Mouse (Mus musculus) myocyte (in vitro differentiated cells): ENCODE measurements around the gene Six3. TPM values are rescaled to one million over a fixed set of nuclear protein-coding genes. Genes with fewer than 3 reads are reported as not detected.

Experiments used
- H3K27me3 ChIP-seq: one replicate; pipeline ENCODE4 v1.6.1; 2011; ENCODE audit not compliant: control insufficient read depth, insufficient read depth, insufficient read length
- H3K36me3 ChIP-seq: one replicate; pipeline ENCODE4 v1.6.1; 2011; ENCODE audit not compliant: control insufficient read depth, insufficient read depth
- H3K4me2 ChIP-seq: one replicate; pipeline ENCODE4 v1.6.1; 2011; ENCODE audit warnings: low read depth, control low read depth
- H3K4me3 ChIP-seq: one replicate; pipeline ENCODE4 v1.5.1; 2011; ENCODE audit warnings: mild to moderate bottlenecking, control low read depth, moderate library complexity
- H3K79me2 ChIP-seq: one replicate; pipeline ENCODE4 v1.6.1; 2011; ENCODE audit not compliant: control insufficient read depth, insufficient read depth
- H3ac ChIP-seq: one replicate; pipeline ENCODE4 v1.6.1; 2011; ENCODE audit not compliant: control insufficient read depth, insufficient read length
- CEBPB ChIP-seq: IDR thresholded peaks from 2 replicates; pipeline ENCODE4 v1.6.1; 2011; ENCODE audit warnings: mild to moderate bottlenecking, moderate library complexity; ENCODE audit not compliant: poor library complexity, insufficient read depth, severe bottlenecking
- E2F4 ChIP-seq: IDR thresholded peaks from one replicate; pipeline ENCODE4 v1.6.1; 2011; ENCODE audit warnings: mild to moderate bottlenecking, control low read depth, moderate library complexity; ENCODE audit not compliant: insufficient read depth
- MAX ChIP-seq: IDR thresholded peaks from one replicate; pipeline ENCODE4 v1.6.1; 2011; ENCODE audit warnings: low read depth, mild to moderate bottlenecking, control low read depth
- MYOD1 ChIP-seq, 3 experiments: IDR thresholded peaks; one replicate each; pipeline ENCODE4 v1.6.1; 2011; ENCODE audit warnings: control low read depth in 2 of 3, low read depth in 2 of 3, mild to moderate bottlenecking in 2 of 3, moderate library complexity in 1 of 3; ENCODE audit not compliant: insufficient read length in 2 of 3, control insufficient read depth in 1 of 3
- MYOG ChIP-seq, 3 experiments: IDR thresholded peaks; one replicate each; pipeline ENCODE4 v1.6.1; 2011; ENCODE audit warnings: control low read depth in 2 of 3, low read depth in 2 of 3, mild to moderate bottlenecking in 2 of 3; ENCODE audit not compliant: insufficient read length in 2 of 3, control insufficient read depth in 1 of 3, insufficient read depth in 1 of 3
- POLR2A ChIP-seq: IDR thresholded peaks from one replicate; pipeline ENCODE4 v1.6.1; 2011; ENCODE audit warnings: low read depth, mild to moderate bottlenecking, control low read depth, moderate library complexity; ENCODE audit not compliant: insufficient read length
- POLR2AphosphoS2 ChIP-seq: IDR thresholded peaks from one replicate; pipeline ENCODE4 v1.6.1; 2011; ENCODE audit warnings: low read depth, control low read depth; ENCODE audit not compliant: insufficient read length
- REST ChIP-seq: IDR thresholded peaks from one replicate; pipeline ENCODE4 v1.6.1; 2011; ENCODE audit warnings: mild to moderate bottlenecking, control low read depth, moderate library complexity; ENCODE audit not compliant: insufficient read depth, insufficient read length
- SRF ChIP-seq: IDR thresholded peaks from one replicate; pipeline ENCODE4 v1.6.1; 2011; ENCODE audit warnings: low read depth; ENCODE audit not compliant: control insufficient read depth, insufficient read length
- TCF12 ChIP-seq: IDR thresholded peaks from one replicate; pipeline ENCODE4 v1.6.1; 2011; ENCODE audit warnings: mild to moderate bottlenecking, control low read depth; ENCODE audit not compliant: poor library complexity, insufficient read depth, severe bottlenecking
- TCF3 ChIP-seq: IDR thresholded peaks from one replicate; pipeline ENCODE4 v1.6.1; 2011; ENCODE audit warnings: low read depth, control low read depth; ENCODE audit not compliant: insufficient read length
- USF1 ChIP-seq: IDR thresholded peaks from one replicate; pipeline ENCODE4 v1.6.1; 2011; ENCODE audit warnings: low read depth, mild to moderate bottlenecking, control low read depth, moderate library complexity
- polyA plus RNA-seq: library from polyadenylated mRNA; unstranded; fragments of >200 nt; fragmentation: generic; extraction: Trizol; gene quantifications from one replicate; pipeline ENCODE4 v1.2.1, GENCODE M21; 2012; ENCODE audit warnings: missing spikeins

Six3 gene
- polyA plus RNA-seq, 1 experiment, result not detected

- Histone ChIP-seq H3K79me2 (no peaks in the 10 kb centered on the region), H3K4me2 (no peak overlapping the region), H3K27me3 (peaks cover 60% of the 10 kb centered on the region), H3ac (no peak overlapping the region), H3K4me3 (no peak overlapping the region), H3K36me3 (no peaks in the 10 kb centered on the region)
- TF ChIP-seq MAX (no peak), MYOD1 (IDR thresholded peaks at IDR 0.05; ENCODE audit: control insufficient read depth in 1 of 3, insufficient read length in 2 of 3, low read depth in 2 of 3) (no peak), POLR2A (no peak), CEBPB (no peak), POLR2AphosphoS2 (no peak), REST (no peak), USF1 (no peak), E2F4 (no peak), TCF3 (no peak), SRF (no peak)
These were observed 1.4 kb downstream of the Six3 start for GRCm38 (mm10) chr17:85614722-85615331.

GRCm38 (mm10) chr17:85615586-85615985 is 2.2 kb downstream of the Six3 start:
- Histone ChIP-seq H3ac (no peak overlapping the region), H3K4me3 (no peak overlapping the region), H3K79me2 (no peaks in the 10 kb centered on the region), H3K36me3 (no peaks in the 10 kb centered on the region), H3K4me2 (no peak overlapping the region), H3K27me3 (peaks cover 68% of the 10 kb centered on the region)
- TF ChIP-seq TCF12 (no peak), POLR2AphosphoS2 (no peak), TCF3 (no peak), POLR2A (no peak), MYOG (IDR thresholded peaks at IDR 0.05; ENCODE audit: control insufficient read depth in 1 of 3, insufficient read depth in 1 of 3, insufficient read length in 2 of 3, low read depth in 2 of 3) (no peak), SRF (no peak), E2F4 (no peak), MAX (no peak), USF1 (no peak), CEBPB (no peak), REST (no peak), MYOD1 (IDR thresholded peaks at IDR 0.05; ENCODE audit: control insufficient read depth in 1 of 3, insufficient read length in 2 of 3, low read depth in 2 of 3) (no peak)

GRCm38 (mm10) chr17:85616526-85617500 is 3.4 kb downstream of the Six3 start:
- H3K4me2 ChIP-seq, result no peak overlapping the region

GRCm38 (mm10) chr17:85617566-85618358 is 4.4 kb downstream of the Six3 start:
- Histone ChIP-seq H3K4me3 (no peak overlapping the region), H3K36me3 (no peaks in the 10 kb centered on the region), H3K4me2 (no peak overlapping the region), H3K79me2 (no peaks in the 10 kb centered on the region), H3ac (no peak overlapping the region), H3K27me3 (peaks cover 81% of the 10 kb centered on the region)
- no peak for TF ChIP-seq MAX
- no peak for TF ChIP-seq REST
- TF ChIP-seq SRF, result no peak
- TF ChIP-seq USF1, result no peak
- TF ChIP-seq TCF3, result no peak
- no peak for TF ChIP-seq POLR2AphosphoS2
- no peak for TF ChIP-seq TCF12
- no peak for TF ChIP-seq MYOG (IDR thresholded peaks at IDR 0.05; ENCODE audit: control insufficient read depth in 1 of 3, insufficient read depth in 1 of 3, insufficient read length in 2 of 3, low read depth in 2 of 3)
- no peak for TF ChIP-seq E2F4
- no peak for TF ChIP-seq CEBPB
- no peak for TF ChIP-seq POLR2A
- no peak for TF ChIP-seq MYOD1 (IDR thresholded peaks at IDR 0.05; ENCODE audit: control insufficient read depth in 1 of 3, insufficient read length in 2 of 3, low read depth in 2 of 3)

More at GRCm38 (mm10) chr17:85616526-85617500, 3.4 kb downstream of the Six3 start:
- TF ChIP-seq TCF3, result no peak
- TF ChIP-seq TCF12, result no peak
- no peak for TF ChIP-seq SRF
- TF ChIP-seq POLR2A, result no peak
- no peak for TF ChIP-seq MYOG (IDR thresholded peaks at IDR 0.05; ENCODE audit: control insufficient read depth in 1 of 3, insufficient read depth in 1 of 3, insufficient read length in 2 of 3, low read depth in 2 of 3)
- no peak for TF ChIP-seq POLR2AphosphoS2
- no peak for TF ChIP-seq USF1
- TF ChIP-seq MAX, result no peak
- TF ChIP-seq MYOD1 (IDR thresholded peaks at IDR 0.05; ENCODE audit: control insufficient read depth in 1 of 3, insufficient read length in 2 of 3, low read depth in 2 of 3), result no peak
- TF ChIP-seq E2F4, result no peak
- TF ChIP-seq REST, result no peak
- no peak for TF ChIP-seq CEBPB
- H3K36me3 ChIP-seq, result no peaks in the 10 kb centered on the region
- H3ac ChIP-seq, result no peak overlapping the region
- H3K27me3 ChIP-seq, result peaks cover 80% of the 10 kb centered on the region
- H3K79me2 ChIP-seq, result no peaks in the 10 kb centered on the region
- H3K4me3 ChIP-seq, result no peak overlapping the region
